Mouse (Mus musculus): ENCODE data around the gene Myo6.

DNA sequence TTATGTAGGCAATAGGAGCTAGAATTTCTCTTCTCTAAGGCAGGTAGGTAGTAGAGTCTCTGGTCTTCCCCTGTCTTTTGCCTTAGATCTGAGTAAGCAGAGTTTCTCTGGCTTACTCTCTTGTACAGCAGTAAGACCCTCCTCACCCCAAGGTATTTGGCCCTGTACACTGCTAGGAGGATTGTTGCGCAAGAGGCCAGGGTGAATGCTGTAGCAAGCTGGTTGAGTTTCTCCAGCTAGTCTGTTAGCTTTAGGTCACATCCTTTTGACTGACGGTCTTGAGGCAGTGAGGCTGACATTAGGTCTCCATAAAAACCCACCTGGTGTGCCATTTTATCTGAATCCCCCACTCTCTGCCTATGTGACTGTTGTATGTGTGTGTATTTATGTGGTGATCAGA is 43.9 kb downstream of the Myo6 start:
- TF ChIP-seq CTCF (IDR thresholded peaks at IDR 0.05) (no peak), EP300 (IDR thresholded peaks at IDR 0.05) (no peak)

Measured in lung, postnatal 0 days (tissue).